Mouse (Mus musculus) liver, embryonic 14.5 days (tissue): ENCODE data around the gene Urm1. TPM values are rescaled to one million over a fixed set of nuclear protein-coding genes. Genes with fewer than 3 reads are reported as not detected.

Source experiments
- ATAC-seq: fragments of 200-750 bp; cut with Nextera tagmentation; 2 replicates; pipeline ENCODE4 v1.8.0; 2017; ENCODE audit warnings: moderate number of reproducible peaks, mild to moderate bottlenecking, moderate library complexity; ENCODE audit not compliant: insufficient read depth
- DNase-seq, 3 experiments: peaks; one replicate each; pipeline ENCODE4 v3.0.0-alpha.2; 2012 to 2013; ENCODE audit warnings: low read depth in 3 of 3, low spot score in 3 of 3
- H3K27ac ChIP-seq: fragments of 300-500 bp; sonication (generic); 2 replicates; pipeline ENCODE4 v1.5.1; 2014; ENCODE audit warnings: moderate library complexity, mild to moderate bottlenecking, control low read depth, inconsistent platforms
- H3K27me3 ChIP-seq: fragments of 300-500 bp; sonication (generic); 2 replicates; pipeline ENCODE4 v1.6.1; 2014; ENCODE audit warnings: mild to moderate bottlenecking, low read length, moderate library complexity; ENCODE audit not compliant: control insufficient read depth, insufficient read depth
- H3K36me3 ChIP-seq: fragments of 300-500 bp; sonication (generic); replicated peaks from 2 replicates; pipeline ENCODE4 v1.6.1; 2014; ENCODE audit warnings: low read depth; ENCODE audit not compliant: control insufficient read depth, insufficient read depth
- H3K4me1 ChIP-seq, 2 experiments: fragments of 200-500 bp in 1 of 2; fragments of 300-500 bp in 1 of 2; sonication (generic) in 1 of 2; replicated peaks; 2 replicates each; pipeline ENCODE4 v1.6.1; 2012 to 2014; ENCODE audit warnings: antibody characterized with exemption in 1 of 2, inconsistent platforms in 1 of 2, low read length in 1 of 2; ENCODE audit not compliant: control insufficient read depth in 2 of 2, insufficient read depth in 2 of 2
- H3K4me2 ChIP-seq: fragments of 300-500 bp; sonication (generic); 2 replicates; pipeline ENCODE4 v1.6.1; 2014; ENCODE audit warnings: low read depth, mild to moderate bottlenecking, control low read depth, moderate library complexity
- H3K4me3 ChIP-seq, 2 experiments: fragments of 200-500 bp in 1 of 2; fragments of 300-500 bp in 1 of 2; sonication (generic) in 1 of 2; 2 replicates each; pipeline ENCODE4 v1.5.1; 2012 to 2014; ENCODE audit warnings: low read depth in 2 of 2, low read length in 2 of 2, mild to moderate bottlenecking in 2 of 2, control low read depth in 1 of 2, inconsistent platforms in 1 of 2, moderate library complexity in 1 of 2; ENCODE audit not compliant: insufficient read depth in 1 of 2
- H3K9ac ChIP-seq: fragments of 300-500 bp; sonication (generic); replicated peaks from 2 replicates; pipeline ENCODE4 v1.6.1; 2014; ENCODE audit warnings: mild to moderate bottlenecking, control low read depth, moderate library complexity
- H3K9me3 ChIP-seq: fragments of 300-500 bp; sonication (generic); 2 replicates; pipeline ENCODE4 v1.6.1; 2016; ENCODE audit warnings: low read length, mixed read lengths; ENCODE audit not compliant: control insufficient read depth
- CTCF ChIP-seq: IDR thresholded peaks from 2 replicates; pipeline ENCODE4 v1.5.1; 2016; ENCODE audit warnings: antibody characterized with exemption, low read depth, control low read depth
- EP300 ChIP-seq: IDR thresholded peaks from 2 replicates; pipeline ENCODE4 v1.6.1; 2016; ENCODE audit warnings: antibody characterized with exemption, low read depth
- WGBS: fragments of 180-500 bp; shearing (Covaris S2); extraction: QIAGEN DNeasy Blood & Tissue Kit; methylation state at CpG from one replicate; pipeline ENCODE4 v1.1.7; 2014; ENCODE audit not compliant: insufficient replicate concordance; 5-methylcytosine and 5-hydroxymethylcytosine counted together
- microRNA-seq: library from miRNA; unstranded; fragments of <30 nt; microRNA quantifications from one replicate; pipeline ENCODE4, GENCODE M21; 2016
- polyA plus RNA-seq, 2 experiments: library from polyadenylated mRNA; depleted of rRNA in 1 of 2; stranded (reverse) in 1 of 2; unstranded in 1 of 2; fragments of >200 nt; fragmentation: Nextera tagmentation in 1 of 2; extraction: Ambion mirVana in 1 of 2; gene quantifications; 2 replicates each; pipeline versions ENCODE4 v1.2.1 to v1.2.3; 2012 to 2014

The Urm1 gene
- polyA plus RNA-seq, 2 experiments: 7.4 to 17.7 TPM

DNA sequence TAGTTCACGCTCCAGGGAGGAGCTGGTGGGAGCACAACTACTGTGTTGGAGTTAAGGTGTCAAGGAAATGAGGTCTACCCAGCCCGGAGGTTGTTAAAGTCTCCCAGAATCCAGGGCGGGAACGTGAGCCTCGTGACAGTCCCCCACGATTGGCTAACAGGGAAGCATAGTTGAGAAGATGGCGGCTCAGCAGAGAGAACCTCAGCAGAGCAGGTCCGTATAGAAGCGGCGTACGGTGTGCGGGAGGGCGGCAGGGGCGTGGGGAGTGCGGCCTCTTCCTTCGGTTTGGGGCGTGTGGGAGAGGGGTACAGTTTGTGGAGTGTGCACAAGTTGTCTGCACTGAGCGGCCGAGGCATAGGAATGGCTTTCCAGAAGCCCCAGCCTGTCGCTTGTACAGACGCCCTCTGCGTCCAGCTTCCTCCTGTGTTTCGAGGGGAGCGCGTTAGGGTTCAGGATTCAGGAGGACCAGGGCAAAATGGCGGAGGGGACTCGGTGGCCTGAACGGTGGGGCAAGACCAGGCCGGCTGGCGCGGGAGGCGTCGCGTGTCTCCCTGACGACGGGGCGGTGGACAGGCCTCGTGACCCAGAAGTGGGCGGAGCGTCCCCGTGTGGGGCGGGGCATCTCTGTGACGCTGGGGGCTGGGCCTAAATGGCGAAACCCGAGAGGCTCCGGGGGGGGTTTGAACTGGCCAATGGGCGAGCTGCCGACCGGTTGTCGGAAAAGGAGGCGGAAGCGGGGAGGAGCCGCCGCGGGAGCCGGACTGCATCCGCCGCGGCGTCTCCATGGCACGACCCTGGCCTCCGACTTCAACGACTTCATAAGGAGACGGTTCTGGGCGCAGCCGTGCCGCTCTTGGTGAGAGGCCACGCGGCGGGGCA, 69.4 kb downstream of the Urm1 start, which contains the start of gene Odf2:
Gene Odf2, plus strand, starts transcription at position 156 of the 879 bp plus-strand sequence.
- DNase-seq: peak; percentile 97
- Histone ChIP-seq H3K4me2 (peak within 1 kb of the TSS; percentile 99), H3K4me3 (peak within 1 kb of the TSS; percentile 84 to 99), H3K36me3 (peaks cover 25% of the 10 kb centered on the region), H3K27me3 (peaks cover 5% of the 10 kb centered on the region), H3K4me1 (peaks cover 14 to 16% of the 10 kb centered on the region in 2 experiments), H3K9me3 (no peaks in the 10 kb centered on the region), H3K9ac (peak within 1 kb of the TSS; percentile 98), H3K27ac (peak within 1 kb of the TSS; percentile 91)
- peak; percentile 79 for ATAC-seq
- TF ChIP-seq CTCF (no peak), EP300 (no peak)
- WGBS: under 1% methylated on average over 70 of the region's 70 CpGs

- Histone ChIP-seq H3K9me3 (no peaks in the 10 kb centered on the region), H3K9ac (peak overlapping the region; percentile 98), H3K27ac (peak overlapping the region; percentile 91), H3K4me2 (peak overlapping the region; percentile 99), H3K36me3 (peaks cover 34% of the 10 kb centered on the region), H3K4me1 (peaks cover 14 to 16% of the 10 kb centered on the region in 2 experiments), H3K27me3 (peaks cover 5% of the 10 kb centered on the region), H3K4me3 (peak overlapping the region; percentile 84 to 99)
- WGBS: under 1% methylated on average over 59 of the region's 61 CpGs
- peak; percentile 92 for ATAC-seq
- TF ChIP-seq CTCF: peak; percentile 88
- TF ChIP-seq EP300: no peak
- peak; percentile 90 to 92 (median 91) for DNase-seq
Measured at GRCm38 (mm10) chr2:29889991-29890833, 70.3 kb downstream of the Urm1 start.

DNA sequence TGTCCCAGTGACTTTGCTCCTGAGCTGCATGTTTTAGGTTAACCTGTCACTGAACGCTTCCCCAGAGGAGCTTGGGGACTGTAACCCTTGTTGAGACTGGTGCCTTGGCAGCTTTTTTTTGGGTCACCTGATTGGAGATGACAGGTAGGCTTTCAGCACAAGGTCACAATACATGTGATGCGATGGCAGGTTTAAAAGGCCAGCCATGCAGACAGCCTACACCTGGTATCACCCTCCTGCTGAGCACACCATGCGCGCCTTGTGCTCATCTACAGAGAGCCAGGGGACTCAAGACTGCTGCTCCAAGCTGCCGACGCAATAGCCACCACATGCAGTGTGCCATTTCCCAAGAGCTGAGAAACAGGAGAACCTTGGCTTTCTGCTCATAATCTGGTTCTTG, 71.9 kb downstream of the Urm1 start:
- H3K4me2 ChIP-seq: no peak overlapping the region

More for the DNA sequence above, 71.9 kb downstream of the Urm1 start:
- Histone ChIP-seq H3K27ac (no peak overlapping the region), H3K27me3 (peaks cover 5% of the 10 kb centered on the region), H3K4me1 (peaks cover 14 to 16% of the 10 kb centered on the region in 2 experiments), H3K4me3 (no peak overlapping the region), H3K9me3 (no peaks in the 10 kb centered on the region), H3K36me3 (peaks cover 48% of the 10 kb centered on the region), H3K9ac (no peak overlapping the region)
- TF ChIP-seq CTCF: no peak
- DNase-seq (no peak), ATAC-seq (no peak)
- 92% methylated on average over 6 of the region's 6 CpGs for WGBS

Small RNAs within 50 kb of the gene (microRNA-seq; reads per million reads assigned to microRNA genes)
- gene Mir219a-2: not detected
- not detected for gene Mir219b

Other genes with a start within 250 kb of the Urm1 start
- 10.1 and 11.1 TPM in 2 replicates for gene Rapgef1, start 200.4 kb upstream of the Urm1 start, polyA plus RNA-seq (2012; rRNA removed)
- gene Rapgef1, start 200.4 kb upstream of the Urm1 start, polyA plus RNA-seq (2014; fragmentation: Nextera tagmentation; extraction: Ambion mirVana): 3.9 and 5.5 TPM in 2 replicates
- gene Gm13420, start 68.4 kb upstream of the Urm1 start, polyA plus RNA-seq (2012; rRNA removed): 0.39 and 0.64 TPM in 2 replicates
- gene Gm13420, start 68.4 kb upstream of the Urm1 start, polyA plus RNA-seq (2014; fragmentation: Nextera tagmentation; extraction: Ambion mirVana): 0.34 and 0.38 TPM in 2 replicates
- not detected in 2 replicates for gene Gm13547, start 60.8 kb upstream of the Urm1 start, polyA plus RNA-seq (2012; rRNA removed)
- gene Gm13547, start 60.8 kb upstream of the Urm1 start, polyA plus RNA-seq (2014; fragmentation: Nextera tagmentation; extraction: Ambion mirVana): not detected in 2 replicates
- 8.4 and 10.0 TPM in 2 replicates for gene Coq4, start 32.6 kb upstream of the Urm1 start, polyA plus RNA-seq (2012; rRNA removed)
- 11.6 and 13.4 TPM in 2 replicates for gene Coq4, start 32.6 kb upstream of the Urm1 start, polyA plus RNA-seq (2014; fragmentation: Nextera tagmentation; extraction: Ambion mirVana)
- 11.2 and 15.1 TPM in 2 replicates for gene Trub2, start 31.6 kb upstream of the Urm1 start, polyA plus RNA-seq (2012; rRNA removed)
- gene Trub2, start 31.6 kb upstream of the Urm1 start, polyA plus RNA-seq (2014; fragmentation: Nextera tagmentation; extraction: Ambion mirVana): 9.3 and 11.8 TPM in 2 replicates
- 2.3 and 2.5 TPM in 2 replicates for gene Slc27a4, start 17.4 kb upstream of the Urm1 start, polyA plus RNA-seq (2012; rRNA removed)
- gene Slc27a4, start 17.4 kb upstream of the Urm1 start, polyA plus RNA-seq (2014; fragmentation: Nextera tagmentation; extraction: Ambion mirVana): 1.5 and 1.9 TPM in 2 replicates
- 20.1 and 20.4 TPM in 2 replicates for gene Cercam, start 49.1 kb downstream of the Urm1 start, polyA plus RNA-seq (2012; rRNA removed)
- gene Cercam, start 49.1 kb downstream of the Urm1 start, polyA plus RNA-seq (2014; fragmentation: Nextera tagmentation; extraction: Ambion mirVana): 16.6 and 23.1 TPM in 2 replicates
- 21.0 and 29.6 TPM in 2 replicates for gene Odf2, start 69.1 kb downstream of the Urm1 start, polyA plus RNA-seq (2012; rRNA removed)
- gene Odf2, start 69.1 kb downstream of the Urm1 start, polyA plus RNA-seq (2014; fragmentation: Nextera tagmentation; extraction: Ambion mirVana): 23.5 and 29.1 TPM in 2 replicates
- gene Gle1, start 115.4 kb downstream of the Urm1 start, polyA plus RNA-seq (2012; rRNA removed): 11.2 and 13.5 TPM in 2 replicates
- gene Gle1, start 115.4 kb downstream of the Urm1 start, polyA plus RNA-seq (2014; fragmentation: Nextera tagmentation; extraction: Ambion mirVana): 17.6 and 20.5 TPM in 2 replicates
- gene Sptan1, start 145.5 kb downstream of the Urm1 start, polyA plus RNA-seq (2012; rRNA removed): 11.5 and 21.1 TPM in 2 replicates
- 14.5 and 14.6 TPM in 2 replicates for gene Sptan1, start 145.5 kb downstream of the Urm1 start, polyA plus RNA-seq (2014; fragmentation: Nextera tagmentation; extraction: Ambion mirVana)
- 5.6 and 5.8 TPM in 2 replicates for gene Wdr34, start 228.8 kb downstream of the Urm1 start, polyA plus RNA-seq (2012; rRNA removed)
- 6.0 and 6.8 TPM in 2 replicates for gene Wdr34, start 228.8 kb downstream of the Urm1 start, polyA plus RNA-seq (2014; fragmentation: Nextera tagmentation; extraction: Ambion mirVana)
- 56.1 and 159 TPM in 2 replicates for gene Set, start 237.3 kb downstream of the Urm1 start, polyA plus RNA-seq (2012; rRNA removed)
- 179 and 189 TPM in 2 replicates for gene Set, start 237.3 kb downstream of the Urm1 start, polyA plus RNA-seq (2014; fragmentation: Nextera tagmentation; extraction: Ambion mirVana)